Mouse (Mus musculus) forebrain, embryonic 13.5 days (tissue): ENCODE data around the gene Tubb5. TPM values are rescaled to one million over a fixed set of nuclear protein-coding genes. Genes with fewer than 3 reads are reported as not detected.

Experiments used
- ATAC-seq: fragments of 200-750 bp; cut with Nextera tagmentation; 2 replicates; pipeline ENCODE4 v1.8.0; 2017
- H3K27ac ChIP-seq: fragments of 300-500 bp; sonication (generic); 2 replicates; pipeline ENCODE4 v1.5.1; 2015; ENCODE audit warnings: inconsistent platforms, mild to moderate bottlenecking, moderate library complexity
- H3K27me3 ChIP-seq: fragments of 300-500 bp; sonication (generic); 2 replicates; pipeline ENCODE4 v1.6.1; 2015; ENCODE audit warnings: mild to moderate bottlenecking, inconsistent platforms
- H3K36me3 ChIP-seq: fragments of 300-500 bp; sonication (generic); 2 replicates; pipeline ENCODE4 v1.6.1; 2015; ENCODE audit warnings: mild to moderate bottlenecking, inconsistent platforms; ENCODE audit not compliant: poor library complexity, severe bottlenecking
- H3K4me1 ChIP-seq: fragments of 300-500 bp; sonication (generic); 2 replicates; pipeline ENCODE4 v1.6.1; 2015; ENCODE audit warnings: inconsistent platforms
- H3K4me2 ChIP-seq: fragments of 300-500 bp; sonication (generic); 2 replicates; pipeline ENCODE4 v1.6.1; 2015; ENCODE audit warnings: inconsistent platforms, mild to moderate bottlenecking, moderate library complexity
- H3K4me3 ChIP-seq: fragments of 300-500 bp; sonication (generic); 2 replicates; pipeline ENCODE4 v1.5.1; 2015; ENCODE audit warnings: mild to moderate bottlenecking, inconsistent platforms
- H3K9ac ChIP-seq: fragments of 300-500 bp; sonication (generic); 2 replicates; pipeline ENCODE4 v1.6.1; 2015; ENCODE audit warnings: mild to moderate bottlenecking, inconsistent platforms
- H3K9me3 ChIP-seq: fragments of 300-500 bp; sonication (generic); replicated peaks from 2 replicates; pipeline ENCODE4 v1.6.1; 2016; ENCODE audit warnings: inconsistent platforms
- WGBS: fragments of 180-500 bp; shearing (Covaris S2); methylation state at CpG from one replicate; pipeline ENCODE4 v1.1.7; 2015; 5-methylcytosine and 5-hydroxymethylcytosine counted together
- polyA plus RNA-seq: library from polyadenylated mRNA; unstranded; fragments of >200 nt; fragmentation: Nextera tagmentation; extraction: Ambion mirVana; gene quantifications from 2 replicates; pipeline ENCODE4 v1.2.1, GENCODE M21; 2015

Gene Tubb5
- polyA plus RNA-seq, 1 experiment from 2014 or later, result 1,790 TPM

GRCm38 (mm10) chr17:35868961-35869345 is 30.8 kb upstream of the Tubb5 start:
- no peak for ATAC-seq
- Histone ChIP-seq H3K27ac (peak overlapping the region; percentile 25), H3K4me3 (peak overlapping the region; percentile 77), H3K9me3 (peaks cover 4% of the 10 kb centered on the region; the same call in 1 of the 2 replicates), H3K27me3 (no peaks in the 10 kb centered on the region), H3K9ac (peak overlapping the region; percentile 91), H3K4me2 (peak overlapping the region; percentile 100), H3K36me3 (peaks cover 27% of the 10 kb centered on the region), H3K4me1 (peaks cover 80% of the 10 kb centered on the region)
- 4% methylated on average over 7 of the region's 7 CpGs for WGBS

GRCm38 (mm10) chr17:35868165-35868820 is 30.2 kb upstream of the Tubb5 start:
- 39% methylated on average over 17 of the region's 17 CpGs for WGBS
- H3K9ac ChIP-seq, result peak overlapping the region; percentile 91
- peaks cover 4% of the 10 kb centered on the region; the same call in 1 of the 2 replicates for H3K9me3 ChIP-seq
- H3K27ac ChIP-seq, result peak overlapping the region; percentile 99
- no peak for ATAC-seq
- H3K27me3 ChIP-seq, result no peaks in the 10 kb centered on the region
- H3K4me2 ChIP-seq, result peak overlapping the region; percentile 100
- peak overlapping the region; percentile 77 for H3K4me3 ChIP-seq
- H3K4me1 ChIP-seq, result peaks cover 78% of the 10 kb centered on the region
- H3K36me3 ChIP-seq, result peaks cover 21% of the 10 kb centered on the region

GRCm38 (mm10) chr17:35866911-35867890 is 29.1 kb upstream of the Tubb5 start:
- H3K4me3 ChIP-seq, result peak overlapping the region; percentile 77
- H3K27ac ChIP-seq, result peak overlapping the region; percentile 99
- H3K4me2 ChIP-seq, result peak overlapping the region; percentile 100
- ATAC-seq, result no peak
- 10% methylated on average over 26 of the region's 26 CpGs for WGBS
- H3K9ac ChIP-seq, result peak overlapping the region; percentile 91
- H3K36me3 ChIP-seq, result peaks cover 17% of the 10 kb centered on the region
- no peaks in the 10 kb centered on the region for H3K27me3 ChIP-seq
- H3K9me3 ChIP-seq, result peaks cover 4% of the 10 kb centered on the region; the same call in 1 of the 2 replicates
- H3K4me1 ChIP-seq, result peaks cover 70% of the 10 kb centered on the region

- Histone ChIP-seq H3K9me3 (peaks cover 4% of the 10 kb centered on the region; the same call in 1 of the 2 replicates), H3K4me2 (peak overlapping the region; percentile 100), H3K27me3 (no peaks in the 10 kb centered on the region), H3K36me3 (peaks cover 15% of the 10 kb centered on the region), H3K4me3 (peak overlapping the region; percentile 77), H3K9ac (peak overlapping the region; percentile 91), H3K4me1 (peaks cover 70% of the 10 kb centered on the region), H3K27ac (peak overlapping the region; percentile 99)
- ATAC-seq, result peak; percentile 56
- under 1% methylated on average over 36 of the region's 38 CpGs for WGBS
These were observed 28.2 kb upstream of the Tubb5 start for GRCm38 (mm10) chr17:35866281-35866831.

GRCm38 (mm10) chr17:35865481-35866280 is 27.6 kb upstream of the Tubb5 start, which contains the start of gene Ppp1r18:
TSS of gene Ppp1r18 (plus strand) at chr17:35865593.
- H3K27ac ChIP-seq, result peak within 1 kb of the TSS; percentile 99
- peak within 1 kb of the TSS; percentile 100 for H3K4me2 ChIP-seq
- no peaks in the 10 kb centered on the region for H3K27me3 ChIP-seq
- peaks cover 8% of the 10 kb centered on the region for H3K36me3 ChIP-seq
- peak within 1 kb of the TSS; percentile 77 for H3K4me3 ChIP-seq
- H3K4me1 ChIP-seq, result peaks cover 66% of the 10 kb centered on the region
- under 1% methylated on average over 47 of the region's 48 CpGs for WGBS
- H3K9me3 ChIP-seq, result no peaks in the 10 kb centered on the region
- ATAC-seq, result peak; percentile 61
- H3K9ac ChIP-seq, result peak within 1 kb of the TSS; percentile 91

GRCm38 (mm10) chr17:35864832-35865353 is 26.8 kb upstream of the Tubb5 start:
- Histone ChIP-seq H3K36me3 (0 out of 2 replicates have a peak, but pooled peaks cover 5% of the 10 kb centered on the region), H3K27ac (peak overlapping the region; percentile 99), H3K4me1 (peaks cover 62% of the 10 kb centered on the region), H3K4me2 (peak overlapping the region; percentile 100), H3K9ac (peak overlapping the region; percentile 91), H3K4me3 (peak overlapping the region; percentile 77), H3K9me3 (no peaks in the 10 kb centered on the region), H3K27me3 (no peaks in the 10 kb centered on the region)
- 22% methylated on average over 10 of the region's 10 CpGs for WGBS
- ATAC-seq, result no peak

- Histone ChIP-seq H3K27ac (peak within 1 kb of the TSS; percentile 94), H3K4me3 (peak within 1 kb of the TSS; percentile 71), H3K9me3 (no peaks in the 10 kb centered on the region), H3K36me3 (peaks cover 22% of the 10 kb centered on the region), H3K4me2 (peak within 1 kb of the TSS; percentile 66), H3K27me3 (no peaks in the 10 kb centered on the region), H3K9ac (peak within 1 kb of the TSS; percentile 77), H3K4me1 (peaks cover 29% of the 10 kb centered on the region)
- ATAC-seq, result peak; percentile 94
- under 1% methylated on average over 47 of the region's 47 CpGs for WGBS
These were observed 23.2 kb upstream of the Tubb5 start, which contains the start of gene Nrm for GRCm38 (mm10) chr17:35861198-35861857. TSS of gene Nrm (plus strand) at chr17:35861318.

- Histone ChIP-seq H3K4me1 (peaks cover 29% of the 10 kb centered on the region), H3K27me3 (no peaks in the 10 kb centered on the region), H3K36me3 (peaks cover 22% of the 10 kb centered on the region), H3K9ac (peak overlapping the region; percentile 77), H3K9me3 (no peaks in the 10 kb centered on the region), H3K4me2 (peak overlapping the region; percentile 66), H3K4me3 (peak overlapping the region; percentile 71), H3K27ac (peak overlapping the region; percentile 94)
- WGBS, result 6% methylated on average over 12 of the region's 12 CpGs
- ATAC-seq, result no peak; the same call in 1 of the 2 replicates
These were observed 22.7 kb upstream of the Tubb5 start for GRCm38 (mm10) chr17:35860831-35861197.

GRCm38 (mm10) chr17:35859835-35860234 is 21.7 kb upstream of the Tubb5 start:
- Histone ChIP-seq H3K36me3 (peaks cover 25% of the 10 kb centered on the region), H3K4me1 (peaks cover 23% of the 10 kb centered on the region), H3K4me3 (no peak overlapping the region), H3K27me3 (no peaks in the 10 kb centered on the region), H3K9me3 (no peaks in the 10 kb centered on the region), H3K27ac (no peak overlapping the region), H3K9ac (no peak overlapping the region), H3K4me2 (no peak overlapping the region)
- ATAC-seq, result no peak
- WGBS, result 77% methylated on average over 2 of the region's 2 CpGs

- no peak overlapping the region for H3K27ac ChIP-seq
- H3K9ac ChIP-seq, result no peak overlapping the region
- peaks cover 19% of the 10 kb centered on the region for H3K4me1 ChIP-seq
- H3K9me3 ChIP-seq, result no peaks in the 10 kb centered on the region
- H3K27me3 ChIP-seq, result no peaks in the 10 kb centered on the region
- no peak for ATAC-seq
- H3K4me3 ChIP-seq, result no peak overlapping the region
- H3K4me2 ChIP-seq, result no peak overlapping the region
- peaks cover 30% of the 10 kb centered on the region for H3K36me3 ChIP-seq
- 96% methylated on average over 1 of the region's 1 CpGs for WGBS
These were observed 21.3 kb upstream of the Tubb5 start for GRCm38 (mm10) chr17:35859371-35859770.
